Mouse (Mus musculus): Measurements from ENCODE around the gene Mapt.

Mapt gene

DNA sequence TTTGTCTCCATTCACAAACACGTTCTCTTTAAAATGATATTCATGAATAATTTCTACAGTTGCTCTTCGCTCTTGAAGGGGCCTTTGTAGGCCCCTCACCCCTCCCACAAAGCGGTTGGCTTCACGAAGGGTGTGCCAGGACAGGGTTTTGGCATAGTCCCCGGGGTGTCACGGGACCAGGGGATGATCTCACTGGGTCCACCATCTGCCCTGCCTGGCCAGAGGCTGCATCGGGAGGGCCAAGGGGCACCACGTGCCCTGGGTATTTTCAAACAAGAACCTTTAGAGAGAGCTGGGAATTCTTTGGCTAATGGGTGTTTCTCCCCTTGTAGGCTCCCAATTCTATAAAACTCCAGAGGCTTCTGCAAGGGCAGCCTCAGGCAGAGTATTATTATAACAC, 41.2 kb downstream of the Mapt start:
- DNase-seq (ENCODE audit: low read depth, low spot score), result no peak

DNA sequence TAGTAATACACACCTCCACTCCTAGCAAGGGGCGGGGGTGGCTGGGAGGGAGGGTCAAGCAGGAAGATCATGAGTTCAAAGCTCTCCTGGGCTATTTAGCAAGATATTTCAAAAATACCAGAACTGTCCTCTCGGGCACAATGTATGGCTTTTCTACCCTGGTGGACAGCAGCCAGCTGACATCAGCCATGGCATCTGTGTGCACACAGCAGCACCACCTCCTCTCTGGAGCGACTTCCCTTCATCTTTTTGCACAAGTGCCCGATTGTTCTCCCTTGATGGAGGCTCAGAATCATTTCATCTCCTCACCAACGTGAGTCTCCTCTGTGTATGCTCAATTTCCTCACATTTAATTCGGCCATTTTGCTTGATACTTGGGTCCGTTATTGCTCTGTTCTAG, 44.6 kb downstream of the Mapt start:
- no peak for DNase-seq (ENCODE audit: low read depth, low spot score)

DNA sequence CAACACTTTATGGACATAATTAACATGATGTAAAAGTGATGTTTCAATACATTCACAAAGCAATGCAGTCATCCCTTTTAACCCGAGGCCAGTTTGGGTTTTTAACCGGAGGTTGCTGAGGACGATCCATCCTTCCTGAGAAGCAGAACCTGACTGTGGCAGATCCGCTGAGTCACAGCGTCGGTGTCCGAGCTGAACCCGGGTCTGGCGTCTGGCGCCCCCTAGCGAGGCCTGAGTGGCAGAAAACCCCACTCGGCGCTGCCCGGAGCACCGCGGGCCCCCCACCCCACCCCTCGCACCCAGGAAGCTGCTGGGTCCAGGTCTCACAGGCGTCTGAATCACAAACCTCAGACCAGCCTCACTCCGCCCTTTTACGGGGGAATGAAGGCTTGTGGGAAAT, 47.0 kb downstream of the Mapt start:
- DNase-seq (ENCODE audit: low read depth, low spot score), result no peak

DNA sequence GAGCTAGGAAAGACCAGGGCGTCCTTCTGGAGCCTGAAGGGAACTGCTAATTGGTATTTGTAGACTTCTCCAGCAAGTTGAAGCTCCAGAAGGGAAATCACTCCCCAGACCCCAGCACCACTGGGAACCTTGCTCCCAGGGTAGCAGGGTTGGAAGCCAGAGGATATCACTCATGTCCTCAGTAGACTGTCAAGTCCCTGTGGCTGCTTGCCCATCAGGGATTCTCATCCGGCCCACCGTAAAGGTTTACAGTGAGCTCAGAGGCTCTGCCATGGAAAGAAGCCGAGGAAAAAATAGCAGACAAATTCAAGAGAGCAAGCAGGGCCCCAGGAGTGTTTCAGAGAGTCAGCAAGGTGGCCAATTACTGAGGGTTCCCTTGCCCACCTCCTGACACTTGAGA, 47.9 kb downstream of the Mapt start:
- DNase-seq (ENCODE audit: low read depth, low spot score), result no peak

DNA sequence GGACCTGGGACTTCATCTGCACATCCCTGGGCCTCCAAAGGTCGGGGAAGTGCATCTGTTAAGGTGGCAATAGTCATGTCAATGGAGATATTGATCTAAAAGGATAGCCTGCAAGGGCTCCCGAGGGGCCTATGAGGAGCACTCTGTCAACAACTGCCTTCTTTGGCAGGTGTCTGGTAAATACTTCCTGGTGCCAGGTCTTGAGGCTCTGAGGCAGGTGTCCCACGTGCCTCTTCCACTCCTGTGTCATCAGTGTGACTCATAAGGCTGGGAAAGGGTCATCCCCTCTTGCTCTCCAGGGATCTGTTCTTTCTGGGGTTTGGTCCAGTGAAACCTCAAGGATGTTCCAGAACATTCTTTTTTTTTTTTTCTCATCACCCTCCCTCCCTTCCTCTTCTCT, 48.3 kb downstream of the Mapt start:
- DNase-seq (ENCODE audit: low read depth, low spot score), result no peak

DNA sequence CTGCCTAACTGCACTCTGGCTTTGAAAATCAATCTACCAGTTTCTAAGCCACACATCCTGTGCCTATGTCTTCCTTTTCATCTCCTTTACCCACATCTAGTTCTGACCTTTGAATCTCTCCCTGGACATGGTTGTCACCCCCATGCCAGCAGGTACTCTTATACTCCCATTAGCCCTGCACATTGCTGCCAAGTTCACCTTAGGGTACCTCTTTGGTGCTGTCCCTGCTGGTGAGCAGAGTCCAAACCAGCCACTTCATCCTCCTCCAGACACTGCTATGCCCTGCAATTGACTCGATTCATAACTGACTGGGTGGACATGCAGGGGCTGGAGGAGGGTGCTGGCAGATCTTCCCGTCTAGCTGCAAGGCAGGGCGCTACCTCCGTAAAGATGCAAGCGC, 50.3 kb downstream of the Mapt start:
- DNase-seq (ENCODE audit: low read depth, low spot score), result no peak

DNA sequence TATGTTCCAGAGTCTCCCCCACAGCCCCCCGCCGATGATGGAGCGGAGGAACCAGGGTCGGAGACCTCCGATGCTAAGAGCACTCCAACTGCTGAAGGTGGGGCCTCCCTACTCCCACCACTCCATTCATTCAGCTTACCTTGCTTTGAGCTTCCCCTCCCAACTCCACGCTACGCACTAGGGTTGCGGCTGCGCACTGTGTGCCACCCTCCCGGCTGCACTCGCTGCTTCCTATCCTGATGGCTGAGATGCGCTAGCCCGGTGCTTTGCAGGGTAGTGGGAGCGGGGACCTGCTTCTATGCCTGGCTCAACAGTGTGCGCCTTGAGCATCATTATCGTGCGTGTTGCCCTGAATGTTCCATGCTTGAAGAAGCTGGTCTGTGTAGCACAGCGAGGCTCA, 55.9 kb downstream of the Mapt start:
- no peak for DNase-seq (ENCODE audit: low read depth, low spot score)

DNA sequence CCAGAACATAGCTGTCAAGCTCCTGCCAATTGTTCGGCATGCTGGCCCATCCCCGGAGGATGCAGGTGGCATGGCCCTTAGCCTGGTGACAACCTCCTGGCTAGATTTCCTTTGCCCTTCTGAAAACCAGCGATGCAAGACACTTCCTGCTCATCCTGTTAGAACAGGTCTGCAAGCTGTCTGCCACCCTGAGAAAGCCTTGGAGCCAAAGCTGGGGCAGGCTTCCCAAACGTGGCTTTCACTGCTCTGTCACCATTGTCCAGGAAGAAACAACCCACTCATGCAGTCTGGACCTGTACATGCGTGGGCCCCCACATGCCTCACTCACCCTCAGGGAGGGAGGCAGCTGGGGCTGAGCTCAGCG, 57.6 kb downstream of the Mapt start:
- DNase-seq (ENCODE audit: low read depth, low spot score), result no peak

DNA sequence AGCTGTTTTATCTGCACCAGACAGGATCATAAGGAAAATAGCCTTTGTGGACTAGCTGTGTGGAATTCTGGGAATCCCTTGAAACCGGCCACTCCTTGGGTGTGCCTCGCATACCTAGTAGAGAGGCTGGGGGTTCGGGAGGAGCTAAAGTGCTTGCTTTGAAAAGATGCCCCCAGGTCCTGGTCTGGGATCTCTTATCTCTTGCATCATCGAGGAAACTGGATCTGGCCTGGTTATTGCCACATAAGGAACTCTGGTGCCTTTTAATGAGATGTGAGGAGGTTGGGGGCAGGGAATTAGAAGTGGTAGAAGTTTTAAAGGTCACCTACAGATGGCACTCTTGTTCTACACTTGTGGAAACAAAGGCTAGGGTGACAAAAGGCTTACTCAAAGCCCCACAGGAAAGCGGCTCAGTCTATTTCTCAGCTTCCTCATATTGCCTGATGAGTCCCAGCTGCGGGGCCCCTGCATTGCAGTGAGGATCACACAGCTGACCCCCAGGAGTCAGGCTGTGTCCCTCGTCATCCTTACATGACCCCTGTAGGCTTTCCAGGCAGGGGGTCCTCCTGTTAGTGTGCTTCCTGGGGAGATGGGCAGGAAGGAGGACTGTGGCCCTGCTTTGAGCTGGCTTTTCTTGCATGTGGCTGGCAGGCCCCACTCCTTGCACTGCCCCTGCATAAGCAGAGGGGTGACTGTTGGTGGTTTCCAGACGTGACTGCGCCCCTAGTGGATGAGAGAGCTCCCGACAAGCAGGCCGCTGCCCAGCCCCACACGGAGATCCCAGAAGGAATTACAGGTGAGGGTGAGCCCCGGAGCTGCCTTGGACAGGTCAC, 58.2 kb downstream of the Mapt start:
- peak; percentile 57 for DNase-seq (ENCODE audit: low read depth, low spot score)

DNA sequence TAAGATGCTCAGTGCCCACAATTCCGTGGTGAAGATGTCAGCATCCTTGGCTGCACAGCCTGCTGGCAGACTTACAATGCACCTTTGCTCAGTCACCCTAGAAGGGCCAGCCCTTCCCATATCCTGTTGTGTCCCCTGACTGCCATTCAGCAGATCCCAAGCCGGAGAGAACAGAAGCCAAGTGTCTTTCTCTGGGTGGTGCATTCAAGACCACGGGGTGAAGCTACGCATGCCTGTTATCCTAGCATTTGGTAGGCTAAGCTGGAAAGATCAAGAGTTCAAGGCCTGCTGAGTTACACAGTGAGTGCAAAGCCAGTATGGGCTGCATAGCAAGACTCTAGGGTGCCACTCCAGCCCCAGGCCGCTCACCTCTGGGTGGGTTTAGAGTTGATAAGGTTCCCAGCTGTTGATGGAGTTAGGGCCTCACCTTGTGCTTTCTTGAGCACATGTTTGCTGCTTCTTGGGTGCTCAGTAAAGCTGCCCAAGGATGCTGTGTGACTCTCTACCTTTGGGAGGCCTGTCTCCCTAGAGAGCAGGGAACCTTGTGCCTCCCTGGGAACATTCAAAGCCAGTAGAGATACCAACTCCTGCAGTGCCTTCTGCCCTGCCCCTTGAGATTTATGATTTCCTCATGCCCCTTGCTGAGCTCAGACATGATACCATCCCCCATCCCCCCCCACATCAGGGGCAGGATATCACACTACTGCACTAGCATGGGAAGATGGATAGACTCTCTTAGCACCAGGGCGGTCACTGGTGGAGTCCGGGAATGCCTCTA, 61.4 kb downstream of the Mapt start:
- no peak for DNase-seq (ENCODE audit: low read depth, low spot score)

DNA sequence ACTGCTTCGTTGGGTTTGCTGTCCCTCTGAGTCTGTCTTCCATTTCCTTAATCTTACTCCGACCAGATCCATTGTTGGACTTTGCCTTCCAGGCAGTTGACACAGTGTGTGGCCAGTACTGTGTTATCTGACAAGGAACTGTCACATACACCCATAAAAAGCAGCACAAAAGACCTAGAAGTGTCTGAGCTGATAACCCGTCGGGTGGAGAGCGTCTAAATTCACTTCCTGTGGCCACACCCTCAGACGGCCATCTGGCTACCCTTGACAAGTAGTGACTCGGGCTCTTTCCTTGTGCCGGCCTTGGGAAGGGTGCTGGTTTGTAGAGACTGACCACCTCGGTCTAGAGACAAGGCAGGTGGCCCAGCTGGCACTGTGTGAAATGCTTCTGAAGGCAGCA, 62.1 kb downstream of the Mapt start:
- DNase-seq (ENCODE audit: low read depth, low spot score), result no peak

DNA sequence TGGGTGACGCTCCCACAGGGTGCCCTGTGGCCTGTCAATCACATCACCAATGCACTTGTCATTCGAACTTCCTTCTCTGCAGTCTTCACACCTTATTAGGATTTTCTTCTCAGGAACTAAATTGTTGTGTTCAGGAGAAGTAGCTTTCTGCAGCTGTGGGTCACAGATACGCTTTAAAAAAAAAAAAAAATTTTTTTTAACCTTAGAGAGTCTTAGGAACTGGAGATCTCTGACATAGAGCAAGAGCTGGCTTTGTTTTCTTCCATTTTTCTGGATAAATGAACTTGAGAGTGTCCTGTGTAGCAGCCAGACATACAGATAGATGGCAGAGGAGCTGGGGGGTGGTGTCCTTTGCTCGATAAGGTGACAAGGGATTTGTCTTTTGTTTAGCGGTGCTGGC, 64.0 kb downstream of the Mapt start:
- DNase-seq (ENCODE audit: low read depth, low spot score), result no peak

DNA sequence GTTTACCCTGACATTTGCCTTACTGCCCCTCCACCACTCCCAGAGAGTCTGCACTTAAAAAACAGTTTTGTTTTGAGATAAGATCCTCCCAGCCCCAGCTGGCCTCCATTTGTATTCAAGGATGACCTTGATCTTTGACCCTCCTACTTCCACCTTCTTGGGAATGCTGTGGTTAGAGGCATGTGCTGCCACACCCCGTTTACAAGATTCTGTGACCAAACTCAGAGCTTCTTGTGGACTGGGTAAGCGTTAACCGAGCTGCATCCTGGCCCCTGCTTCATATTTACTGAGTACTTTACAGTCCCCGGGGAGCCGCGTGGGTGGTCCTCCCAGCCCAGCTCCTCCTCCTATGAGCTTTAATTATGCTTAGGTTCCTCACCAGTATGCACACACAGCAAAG, 64.5 kb downstream of the Mapt start:
- DNase-seq (ENCODE audit: low read depth, low spot score), result no peak

DNA sequence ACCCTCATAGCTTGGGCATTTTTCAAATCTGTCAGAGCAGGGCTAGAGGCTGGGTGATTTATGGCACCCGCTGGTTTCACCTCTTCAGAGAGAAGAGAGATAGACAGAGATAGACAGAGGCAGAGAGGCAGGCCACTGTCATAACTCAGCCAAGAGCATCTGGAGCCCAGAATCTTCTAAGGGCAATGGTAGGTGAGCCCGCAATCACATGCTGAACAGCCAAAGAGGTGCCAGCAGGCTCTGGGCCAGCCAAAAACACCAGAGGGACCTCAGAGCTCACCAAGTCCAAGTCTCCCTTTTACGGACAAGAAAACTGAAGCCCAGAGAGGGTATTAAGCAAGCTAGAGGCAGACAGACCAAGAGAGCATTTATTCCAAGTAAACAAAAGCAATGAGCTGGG, 66.5 kb downstream of the Mapt start:
- no peak for DNase-seq (ENCODE audit: low read depth, low spot score)

DNA sequence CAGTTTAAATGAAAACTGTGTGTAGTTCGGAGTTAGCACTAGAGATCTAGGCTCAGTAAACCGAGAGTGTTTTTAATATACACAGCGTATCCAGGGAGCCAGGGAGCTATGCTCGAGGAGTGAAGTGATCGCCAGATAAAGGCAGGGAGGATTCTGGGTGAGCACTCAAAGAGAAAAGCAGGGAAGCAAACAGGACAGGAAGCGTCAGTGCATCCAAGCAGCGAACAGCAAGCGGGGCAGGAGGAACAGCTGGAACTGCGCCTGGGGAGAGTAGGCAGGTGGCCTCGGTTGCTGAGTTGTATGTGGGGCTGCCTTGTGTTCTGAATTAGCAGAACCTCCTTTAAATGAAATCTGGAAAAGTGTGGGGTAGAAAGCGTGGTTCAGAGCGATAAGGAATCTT, 71.4 kb downstream of the Mapt start:
- no peak for DNase-seq (ENCODE audit: low read depth, low spot score)

DNA sequence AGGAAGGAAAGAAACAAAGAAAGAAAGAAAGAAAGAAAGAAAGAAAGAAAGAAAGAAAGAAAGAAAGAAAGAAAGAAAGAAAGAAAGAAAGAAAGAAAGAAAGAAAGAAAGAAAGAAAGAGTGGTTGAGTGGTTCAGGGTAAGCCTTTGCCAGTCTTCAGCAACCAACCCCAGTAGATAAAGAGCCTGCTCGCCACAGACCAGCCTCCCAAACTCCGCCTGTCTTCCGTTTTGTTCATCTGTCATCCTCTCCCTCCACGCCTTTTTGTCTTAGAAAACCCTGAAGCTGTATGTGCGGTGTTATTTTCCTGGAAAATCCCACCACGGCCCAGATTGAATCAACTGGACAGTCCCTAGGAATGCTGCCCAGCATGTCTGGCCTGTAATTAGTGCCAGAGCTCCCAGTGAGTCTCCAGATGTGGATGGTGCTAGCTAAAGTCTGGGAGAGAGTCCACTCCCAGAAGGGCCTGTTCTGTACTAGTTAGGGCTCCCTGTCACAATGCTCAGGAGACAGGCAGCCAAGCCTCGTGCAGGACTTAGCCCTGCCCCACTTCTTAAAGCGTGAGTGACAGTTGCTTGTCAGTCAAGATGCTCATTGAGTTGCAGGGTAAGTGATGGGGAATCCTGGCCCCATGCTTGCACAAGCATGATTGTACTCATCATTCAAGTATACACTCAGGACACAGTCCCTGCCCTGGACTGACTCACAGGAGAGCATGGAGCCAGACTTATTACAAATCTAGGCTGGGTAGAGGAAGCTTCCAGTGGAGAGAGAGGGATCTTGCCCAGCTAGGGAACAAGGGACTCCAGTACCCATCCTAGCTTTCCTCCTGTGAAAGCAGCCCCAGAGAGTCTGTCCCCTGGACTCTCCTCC, 72.1 kb downstream of the Mapt start:
- DNase-seq (ENCODE audit: low read depth, low spot score), result no peak

DNA sequence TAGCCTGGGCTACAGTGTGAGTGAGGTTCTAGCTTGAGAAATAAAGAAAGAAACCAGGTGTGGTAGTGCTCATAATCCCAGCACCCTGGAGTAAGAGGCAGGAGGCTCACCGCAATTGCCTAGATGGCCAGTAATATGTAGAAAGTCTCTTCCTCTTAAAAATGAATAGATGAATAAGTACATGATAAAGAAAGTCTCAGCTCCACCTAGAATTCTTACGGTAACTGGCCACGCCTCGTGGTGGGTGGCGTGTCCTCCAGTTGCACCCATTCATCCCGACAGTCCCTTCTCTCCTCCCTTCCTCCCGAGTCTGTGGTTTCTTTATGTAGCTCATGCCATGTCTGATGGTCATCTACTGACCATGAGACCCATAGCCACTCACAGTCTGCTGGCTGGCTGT, 74.5 kb downstream of the Mapt start:
- DNase-seq (ENCODE audit: low read depth, low spot score), result no peak

DNA sequence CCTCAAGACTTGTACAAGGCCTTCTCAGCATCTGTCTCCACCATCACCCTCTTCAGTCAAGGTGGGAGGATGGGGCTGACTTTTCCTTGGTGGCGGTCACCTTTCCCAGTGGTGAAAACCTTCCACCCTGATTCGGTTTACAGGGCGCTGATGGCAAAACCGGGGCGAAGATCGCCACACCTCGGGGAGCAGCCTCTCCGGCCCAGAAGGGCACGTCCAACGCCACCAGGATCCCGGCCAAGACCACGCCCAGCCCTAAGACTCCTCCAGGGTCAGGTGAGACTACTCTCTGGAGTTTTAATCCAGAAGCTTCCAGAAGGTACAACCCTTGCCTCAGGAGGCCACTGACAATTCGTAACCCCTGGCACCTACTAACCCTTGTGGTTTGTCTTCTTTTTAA, 75.3 kb downstream of the Mapt start:
- DNase-seq (ENCODE audit: low read depth, low spot score), result no peak

DNA sequence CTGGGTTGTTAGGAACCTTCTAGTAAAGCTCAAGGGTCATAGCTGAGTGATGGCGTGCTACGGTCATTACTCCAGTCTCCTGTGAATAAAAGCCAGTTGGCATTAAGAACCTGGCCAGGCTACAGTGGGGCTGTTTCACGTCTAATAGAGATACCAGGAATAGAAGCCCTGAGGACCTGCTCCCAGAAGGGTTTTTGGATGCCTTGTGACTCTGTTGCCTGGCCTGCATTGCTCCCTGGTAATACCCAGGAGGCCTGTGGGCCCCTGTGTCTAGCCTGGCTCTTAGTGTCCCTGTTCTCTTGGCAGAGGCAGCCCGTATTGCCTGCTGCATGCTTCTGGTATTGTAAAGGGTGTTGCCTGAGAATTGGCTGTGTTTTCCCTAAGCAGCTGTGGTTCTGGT, 75.9 kb downstream of the Mapt start:
- no peak for DNase-seq (ENCODE audit: low read depth, low spot score)

DNA sequence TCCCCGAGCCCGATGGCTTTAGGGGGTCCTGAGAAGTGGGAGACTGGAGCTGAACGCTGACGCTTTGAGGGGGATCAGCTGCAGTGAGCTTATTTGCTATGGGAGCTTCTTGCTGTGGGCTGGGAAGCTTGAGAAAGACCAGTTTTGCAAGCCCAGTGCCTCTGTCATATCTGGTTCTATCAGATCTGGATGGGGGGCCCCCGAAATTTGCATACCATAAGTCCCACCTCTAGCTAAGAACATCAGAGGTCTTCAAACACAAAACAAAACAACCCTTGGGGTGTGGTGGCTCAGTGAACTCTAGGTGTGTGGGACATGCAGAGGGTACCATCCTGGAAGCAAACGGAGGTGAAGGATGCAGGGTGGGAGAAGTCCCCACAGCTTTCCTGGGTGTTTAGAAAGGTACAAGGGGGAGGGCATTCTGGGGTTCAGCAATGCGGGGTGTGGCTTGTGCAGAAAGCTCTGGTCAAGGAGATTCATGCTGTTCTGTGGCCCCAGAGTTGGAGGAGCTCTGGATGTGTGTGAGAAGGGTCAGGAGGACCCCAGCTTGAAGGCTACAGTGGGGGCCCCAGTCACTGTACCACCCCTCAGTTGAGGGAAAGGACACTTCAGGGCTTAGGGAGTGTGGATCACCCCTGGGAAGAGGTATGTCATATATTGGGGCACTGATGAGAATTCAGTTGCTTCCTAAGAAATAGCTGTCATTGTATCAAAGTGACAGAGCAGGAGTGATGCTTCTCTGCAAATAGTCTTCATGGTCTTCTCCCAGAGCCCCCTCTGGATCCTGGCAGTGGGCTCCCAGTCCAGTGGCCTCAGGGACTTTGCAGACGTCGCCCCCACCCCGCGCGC, 78.4 kb downstream of the Mapt start:
- DNase-seq (ENCODE audit: low read depth, low spot score), result no peak

DNA sequence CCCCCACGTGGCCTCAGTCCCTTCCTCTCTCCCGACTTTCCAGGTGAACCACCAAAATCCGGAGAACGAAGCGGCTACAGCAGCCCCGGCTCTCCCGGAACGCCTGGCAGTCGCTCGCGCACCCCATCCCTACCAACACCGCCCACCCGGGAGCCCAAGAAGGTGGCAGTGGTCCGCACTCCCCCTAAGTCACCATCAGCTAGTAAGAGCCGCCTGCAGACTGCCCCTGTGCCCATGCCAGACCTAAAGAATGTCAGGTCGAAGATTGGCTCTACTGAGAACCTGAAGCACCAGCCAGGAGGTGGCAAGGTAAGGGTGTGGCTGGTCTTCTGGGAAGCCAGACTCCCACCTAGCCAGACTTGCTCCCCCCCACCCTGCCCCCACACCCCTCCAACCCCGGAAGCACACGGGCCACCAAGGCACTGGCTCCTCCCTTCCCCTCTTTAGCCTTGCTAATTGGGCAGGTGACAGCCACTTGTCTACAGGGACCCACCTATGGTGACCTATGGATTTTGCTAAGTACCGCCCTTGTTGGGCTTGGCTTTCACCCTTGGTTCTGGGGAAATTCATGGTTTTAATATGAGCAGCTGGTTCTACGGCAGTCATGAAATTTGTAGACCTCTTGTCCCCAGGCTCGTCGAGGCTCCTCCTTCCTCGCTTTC, 79.2 kb downstream of the Mapt start:
- DNase-seq (ENCODE audit: low read depth, low spot score), result no peak
